Mouse (Mus musculus) spleen, postnatal 0 days (tissue): ENCODE measurements around the gene Gabrg2. TPM values are rescaled to one million over a fixed set of nuclear protein-coding genes. Genes with fewer than 3 reads are reported as not detected.

Experiments
- polyA plus RNA-seq: library from polyadenylated mRNA; unstranded; fragments of >200 nt; fragmentation: Nextera tagmentation; extraction: Ambion mirVana; gene quantifications from 2 replicates; pipeline ENCODE4 v1.2.1, GENCODE M21; 2015

Gabrg2 gene
- not detected in 2 replicates for polyA plus RNA-seq

DNA sequence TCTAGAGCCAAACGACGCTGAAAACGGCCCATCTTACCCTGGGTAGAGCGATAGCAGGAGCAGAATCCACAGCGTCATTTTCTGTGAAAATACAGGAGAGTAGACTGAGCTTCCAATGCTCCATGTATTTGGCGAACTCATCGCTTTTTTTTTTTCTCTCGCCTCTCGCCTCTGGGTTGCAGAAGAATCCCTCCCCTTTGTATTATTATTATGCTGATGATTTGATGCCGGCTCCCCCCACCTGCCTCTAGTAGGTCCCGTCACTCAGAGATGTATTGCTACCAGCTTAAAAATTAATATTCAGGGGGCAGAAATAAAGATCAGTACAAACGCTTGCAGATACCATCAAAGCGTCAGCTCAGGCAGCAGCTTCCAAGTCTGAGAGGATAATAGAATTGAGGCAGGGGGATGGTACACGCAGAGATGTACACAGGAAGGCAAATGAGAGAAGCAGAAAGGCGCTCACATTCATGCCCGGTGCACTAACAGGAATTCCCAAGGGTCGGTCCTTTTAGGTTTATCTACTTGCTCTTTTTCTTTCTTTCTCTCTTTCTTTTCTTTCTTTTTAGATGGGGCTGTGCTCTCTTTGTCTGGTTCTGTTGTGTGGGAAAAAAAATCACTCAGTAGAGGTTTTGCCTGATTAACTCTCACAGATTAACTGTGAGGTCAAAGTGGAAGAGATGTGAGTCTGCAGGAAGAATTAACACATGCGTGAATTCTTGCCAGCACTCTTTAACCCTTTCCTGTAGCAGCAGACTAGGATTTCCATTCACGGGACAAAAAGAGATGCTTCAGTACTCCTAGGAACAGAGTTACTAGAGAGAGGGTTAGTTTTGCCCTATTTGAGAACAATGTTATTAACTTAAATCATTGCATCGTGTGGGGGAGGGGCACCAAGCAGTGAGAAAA is at the start of gene Gabrg2:
TSS of gene Gabrg2 (minus strand) at position 668 of the 909 bp plus-strand sequence.

Other genes starting within 250 kb of the Gabrg2 start
- gene Gabra1, start 182.1 kb upstream of the Gabrg2 start, polyA plus RNA-seq = 0.07 and 0.28 TPM in 2 replicates